Mouse (Mus musculus) lung, embryonic 14.5 days (tissue): ENCODE results near the gene Aox1. TPM values are rescaled to one million over a fixed set of nuclear protein-coding genes. Genes with fewer than 3 reads are reported as not detected.

Source experiments
- ATAC-seq: fragments of 200-750 bp; cut with Nextera tagmentation; 2 replicates; pipeline ENCODE4 v1.8.0; 2017; ENCODE audit warnings: mild to moderate bottlenecking, moderate TSS enrichment, moderate library complexity; ENCODE audit not compliant: insufficient read depth
- DNase-seq: peaks from one replicate; pipeline ENCODE4 v3.0.0-alpha.2; 2015
- H3K27ac ChIP-seq: fragments of 300-500 bp; sonication (generic); 2 replicates; pipeline ENCODE4 v1.5.1; 2014; ENCODE audit warnings: low read depth, mild to moderate bottlenecking, moderate library complexity
- H3K27me3 ChIP-seq: fragments of 300-500 bp; sonication (generic); 2 replicates; pipeline ENCODE4 v1.6.1; 2014; ENCODE audit warnings: low read length, control low read depth; ENCODE audit not compliant: insufficient read depth
- H3K36me3 ChIP-seq: fragments of 300-500 bp; sonication (generic); 2 replicates; pipeline ENCODE4 v1.6.1; 2014; ENCODE audit warnings: control low read depth; ENCODE audit not compliant: insufficient read depth
- H3K4me1 ChIP-seq: fragments of 300-500 bp; sonication (generic); 2 replicates; pipeline ENCODE4 v1.6.1; 2014; ENCODE audit warnings: antibody characterized with exemption, control low read depth; ENCODE audit not compliant: insufficient read depth
- H3K4me2 ChIP-seq: fragments of 300-500 bp; sonication (generic); 2 replicates; pipeline ENCODE4 v1.6.1; 2014; ENCODE audit warnings: mild to moderate bottlenecking
- H3K4me3 ChIP-seq: fragments of 300-500 bp; sonication (generic); 2 replicates; pipeline ENCODE4 v1.5.1; 2014; ENCODE audit warnings: low read depth, low read length
- H3K9ac ChIP-seq: fragments of 300-500 bp; sonication (generic); 2 replicates; pipeline ENCODE4 v1.6.1; 2014
- H3K9me3 ChIP-seq: fragments of 300-500 bp; sonication (generic); 2 replicates; pipeline ENCODE4 v1.6.1; 2016; ENCODE audit warnings: low read depth, low read length, control low read depth
- CTCF ChIP-seq: IDR thresholded peaks from 2 replicates; pipeline ENCODE4 v1.5.1; 2016; ENCODE audit warnings: antibody characterized with exemption, low read depth
- WGBS: fragments of 180-500 bp; shearing (Covaris S2); extraction: QIAGEN DNeasy Blood & Tissue Kit; methylation state at CpG from one replicate; pipeline ENCODE4 v1.1.7; 2014; 5-methylcytosine and 5-hydroxymethylcytosine counted together
- polyA plus RNA-seq: library from polyadenylated mRNA; unstranded; fragments of >200 nt; fragmentation: Nextera tagmentation; extraction: Ambion mirVana; gene quantifications from 2 replicates; pipeline ENCODE4 v1.2.1, GENCODE M21; 2014

Gene Aox1
- polyA plus RNA-seq, 1 experiment from 2014 or later = 0.72 TPM

DNA sequence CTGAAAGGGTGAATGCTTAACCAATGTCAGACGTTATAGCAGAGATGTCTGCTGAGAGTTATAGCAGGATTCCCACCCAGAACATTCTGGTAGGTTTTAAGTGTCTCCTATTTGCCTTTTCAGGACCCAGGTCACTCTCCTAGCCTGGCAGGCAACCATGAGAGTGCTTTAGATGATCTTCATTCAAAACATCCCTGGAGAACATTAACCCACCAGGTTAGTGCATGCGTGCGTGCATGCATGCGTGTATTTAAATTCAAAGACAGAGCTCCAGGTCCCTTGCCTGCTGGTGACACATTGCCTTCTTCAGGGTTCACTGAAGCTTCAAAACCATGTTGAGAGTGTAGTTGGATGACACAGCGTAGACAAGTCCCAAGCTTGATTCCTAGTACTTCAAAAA, 35.4 kb downstream of the Aox1 start:
- Histone ChIP-seq H3K27ac (no peak overlapping the region), H3K9me3 (no peaks in the 10 kb centered on the region), H3K36me3 (no peaks in the 10 kb centered on the region), H3K27me3 (no peaks in the 10 kb centered on the region), H3K4me3 (no peak overlapping the region), H3K4me1 (no peaks in the 10 kb centered on the region), H3K4me2 (no peak overlapping the region), H3K9ac (no peak overlapping the region)
- TF ChIP-seq CTCF = no peak
- 88% methylated on average over 5 of the region's 5 CpGs for WGBS
- no peak for DNase-seq
- no peak for ATAC-seq

DNA sequence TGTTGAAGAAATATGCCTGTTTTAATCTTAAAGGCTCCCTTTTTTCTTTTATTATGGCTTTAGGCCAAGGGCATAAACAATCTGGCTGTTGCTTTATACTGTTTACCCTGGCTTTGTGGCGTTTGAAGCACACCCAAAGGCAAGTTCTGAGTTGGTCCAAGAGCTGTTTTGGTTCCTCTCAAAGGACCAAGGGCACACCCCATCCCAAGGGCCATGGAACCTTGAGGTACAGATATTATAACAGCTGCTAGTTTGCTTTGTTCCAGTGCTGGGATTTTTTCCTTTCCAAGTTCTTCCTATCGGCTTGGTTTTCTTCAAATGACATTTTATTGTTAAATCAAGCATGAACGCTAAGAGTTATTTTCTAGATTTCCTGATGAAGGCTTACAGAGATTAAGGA, 35.9 kb downstream of the Aox1 start:
- Histone ChIP-seq H3K4me1 (no peaks in the 10 kb centered on the region), H3K36me3 (no peaks in the 10 kb centered on the region), H3K4me3 (no peak overlapping the region), H3K9ac (no peak overlapping the region), H3K4me2 (no peak overlapping the region), H3K9me3 (no peaks in the 10 kb centered on the region), H3K27ac (no peak overlapping the region), H3K27me3 (no peaks in the 10 kb centered on the region)
- DNase-seq = peak; percentile 50
- no peak for TF ChIP-seq CTCF
- no peak for ATAC-seq
- 68% methylated on average over 3 of the region's 3 CpGs for WGBS

DNA sequence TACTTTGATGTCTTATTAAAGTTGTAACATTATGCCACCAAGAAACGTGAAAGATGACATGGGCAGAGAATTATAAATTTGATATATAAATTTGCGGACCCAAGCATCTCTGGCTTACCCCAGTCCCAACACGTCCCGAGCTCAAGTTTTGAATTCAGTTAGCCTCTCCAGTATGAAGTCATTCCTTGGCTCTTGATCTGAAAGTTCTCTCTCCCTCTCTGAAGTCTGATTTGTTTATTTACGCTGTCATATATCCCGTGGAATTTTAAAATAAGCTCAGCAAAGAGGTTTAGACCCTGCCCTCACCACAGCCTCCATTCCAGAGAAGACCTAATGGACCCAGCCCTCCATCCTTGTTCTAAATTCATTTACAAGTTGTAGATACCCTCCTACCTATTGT, 39.5 kb downstream of the Aox1 start:
- Histone ChIP-seq H3K9me3 (no peaks in the 10 kb centered on the region), H3K4me1 (0 out of 2 replicates have a peak, but pooled peaks cover 6% of the 10 kb centered on the region), H3K36me3 (no peaks in the 10 kb centered on the region), H3K9ac (no peak overlapping the region), H3K4me2 (no peak overlapping the region), H3K27ac (no peak overlapping the region), H3K4me3 (no peak overlapping the region), H3K27me3 (no peaks in the 10 kb centered on the region)
- 51% methylated on average over 6 of the region's 6 CpGs for WGBS
- no peak for TF ChIP-seq CTCF
- ATAC-seq (peak; percentile 73; the same call in 1 of the 2 replicates), DNase-seq (peak; percentile 73)

DNA sequence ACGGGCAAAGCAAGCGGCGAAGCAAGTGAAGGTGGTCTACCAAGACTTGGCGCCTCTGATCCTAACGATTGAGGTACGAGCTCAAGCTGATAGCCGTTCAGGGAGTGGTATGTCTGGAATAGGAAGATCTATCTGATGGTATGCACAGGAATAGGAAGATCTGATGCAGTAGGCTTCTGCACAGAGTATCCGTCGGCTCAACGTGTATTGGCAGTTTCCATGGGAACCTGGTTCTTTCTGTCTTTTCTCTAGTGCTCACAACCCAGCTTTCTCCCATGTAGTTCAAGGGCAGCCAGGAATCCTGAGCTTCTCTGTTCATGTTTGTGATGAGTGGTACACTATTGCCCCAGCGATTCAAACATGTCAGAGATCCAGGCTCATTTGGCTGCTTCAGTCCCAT, 40.4 kb downstream of the Aox1 start:
- Histone ChIP-seq H3K27ac (no peak overlapping the region), H3K4me3 (no peak overlapping the region), H3K36me3 (no peaks in the 10 kb centered on the region), H3K9me3 (no peaks in the 10 kb centered on the region), H3K27me3 (no peaks in the 10 kb centered on the region), H3K4me1 (0 out of 2 replicates have a peak, but pooled peaks cover 6% of the 10 kb centered on the region), H3K4me2 (no peak overlapping the region), H3K9ac (no peak overlapping the region)
- DNase-seq (no peak), ATAC-seq (no peak)
- 90% methylated on average over 11 of the region's 11 CpGs for WGBS
- TF ChIP-seq CTCF = no peak

DNA sequence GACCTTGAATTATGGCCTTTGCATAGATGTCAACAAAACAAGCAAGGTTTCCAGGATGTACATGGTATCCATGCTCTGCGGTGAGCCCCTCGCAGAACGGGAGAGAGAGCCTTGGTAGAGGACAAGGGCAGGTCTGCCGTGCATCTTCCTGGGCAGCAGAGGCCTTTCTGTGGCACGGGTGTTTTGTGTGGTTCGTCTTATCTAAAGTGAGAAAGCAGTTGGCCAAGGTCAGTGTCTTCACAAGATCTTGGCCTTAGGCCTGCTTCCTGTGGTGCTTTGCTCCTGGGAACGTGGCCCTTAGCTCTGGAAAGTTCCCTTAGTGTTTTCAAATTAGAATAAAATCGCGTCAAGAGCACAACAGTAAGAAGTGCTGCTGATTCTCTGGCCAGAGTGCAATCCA, 41.3 kb downstream of the Aox1 start:
- no peak overlapping the region for H3K27ac ChIP-seq
- H3K36me3 ChIP-seq = no peaks in the 10 kb centered on the region
- no peak for DNase-seq
- TF ChIP-seq CTCF = no peak
- WGBS = 75% methylated on average over 9 of the region's 9 CpGs
- ATAC-seq = no peak
- no peak overlapping the region for H3K9ac ChIP-seq
- H3K4me2 ChIP-seq = no peak overlapping the region
- 0 out of 2 replicates have a peak, but pooled peaks cover 6% of the 10 kb centered on the region for H3K4me1 ChIP-seq
- H3K9me3 ChIP-seq = no peaks in the 10 kb centered on the region
- H3K4me3 ChIP-seq = no peak overlapping the region
- no peaks in the 10 kb centered on the region for H3K27me3 ChIP-seq

DNA sequence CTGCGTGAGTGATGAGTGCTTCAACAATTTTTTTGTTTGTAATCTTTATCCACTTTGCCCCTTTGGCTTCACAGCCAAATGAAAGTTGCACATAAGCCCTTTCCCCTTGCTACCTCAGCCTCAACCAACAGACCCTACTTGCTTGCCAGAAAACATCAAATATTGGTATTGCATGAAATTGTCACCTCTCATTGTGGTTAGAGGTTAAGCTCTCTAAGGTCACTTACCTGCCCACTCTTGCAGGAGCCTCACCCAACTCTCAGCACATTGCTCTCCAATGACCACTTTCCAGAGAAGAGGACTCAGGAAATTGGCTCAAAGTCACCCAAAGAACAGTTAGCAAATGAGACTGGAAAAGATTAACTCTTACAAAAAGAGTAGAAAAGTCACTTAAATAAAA, 41.8 kb downstream of the Aox1 start:
- no peak for ATAC-seq
- 52% methylated on average over 1 of the region's 1 CpGs for WGBS
- TF ChIP-seq CTCF = no peak
- Histone ChIP-seq H3K9me3 (no peaks in the 10 kb centered on the region), H3K27me3 (no peaks in the 10 kb centered on the region), H3K9ac (no peak overlapping the region), H3K36me3 (no peaks in the 10 kb centered on the region), H3K4me3 (no peak overlapping the region), H3K27ac (no peak overlapping the region), H3K4me2 (no peak overlapping the region), H3K4me1 (0 out of 2 replicates have a peak, but pooled peaks cover 6% of the 10 kb centered on the region)
- no peak for DNase-seq

DNA sequence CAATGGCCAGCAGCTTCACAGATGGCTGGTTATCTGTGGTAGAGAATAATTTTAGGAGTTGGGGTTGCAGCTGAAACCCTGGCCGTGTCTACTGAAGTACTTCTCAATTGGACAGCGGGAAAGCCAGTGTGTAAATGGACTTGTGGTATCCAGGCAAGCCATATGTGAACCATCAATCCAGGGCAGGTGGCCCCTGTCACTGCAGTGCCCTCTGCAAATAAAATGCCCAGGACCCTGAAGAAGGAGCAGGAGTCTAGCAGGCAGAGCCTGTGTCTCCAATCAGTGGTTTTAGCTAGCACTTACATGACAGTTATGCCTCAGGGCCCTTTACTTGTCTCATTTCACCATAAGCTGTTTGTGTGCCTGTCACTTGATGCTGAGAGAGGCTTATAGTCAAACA, 42.7 kb downstream of the Aox1 start:
- no peak overlapping the region for H3K27ac ChIP-seq
- WGBS = 48% methylated on average over 2 of the region's 2 CpGs
- no peak overlapping the region for H3K4me3 ChIP-seq
- DNase-seq = no peak
- no peaks in the 10 kb centered on the region for H3K36me3 ChIP-seq
- 0 out of 2 replicates have a peak, but pooled peaks cover 6% of the 10 kb centered on the region for H3K4me1 ChIP-seq
- TF ChIP-seq CTCF = no peak
- ATAC-seq = no peak
- no peak overlapping the region for H3K4me2 ChIP-seq
- no peaks in the 10 kb centered on the region for H3K27me3 ChIP-seq
- H3K9me3 ChIP-seq = no peaks in the 10 kb centered on the region
- no peak overlapping the region for H3K9ac ChIP-seq
